ENCODE assay signal across 9 mouse cellular contexts in genomic region chr2:39220010-39220409, GRCm38 (mm10).
"Had no signal": no experiment of that assay in that cellular context is flagged by ENCODE, and none has a peak within 500 bp of the region (broad histone marks: within the 10 kb centered on the region; RNA-seq: fewer than 3 reads in every experiment).

No protein-coding gene starts in this region.

- DNase-seq: lung, postnatal 14 days; lung, postnatal 36 days; right cerebral cortex, postnatal 14 days; thymus, adult 2 months; thymus, postnatal 25 days; thymus, postnatal 4 days had no signal

- ATAC-seq: lung, postnatal 0 days; midbrain, embryonic 13.5 days; midbrain, embryonic 15.5 days had no signal
